Mouse (Mus musculus): ENCODE data around the gene Eng. TPM values are rescaled to one million over a fixed set of nuclear protein-coding genes. Genes with fewer than 3 reads are reported as not detected.

Eng gene
- total RNA-seq, 2 experiments from 2014 or later = 77.1 to 81.3 TPM

GRCm38 (mm10) chr2:32728463-32728862 is 82.1 kb downstream of the Eng start:
- DNase-seq (ENCODE audit: low spot score in 2 of 2) = no peak

- DNase-seq (ENCODE audit: low spot score in 2 of 2) = no peak
Measured at GRCm38 (mm10) chr2:32729547-32729946, 83.2 kb downstream of the Eng start.

GRCm38 (mm10) chr2:32730854-32731253 is 84.5 kb downstream of the Eng start:
- no peak for DNase-seq (ENCODE audit: low spot score in 2 of 2)

- no peak for DNase-seq (ENCODE audit: low spot score in 2 of 2)
Measured at GRCm38 (mm10) chr2:32731911-32732310, 85.5 kb downstream of the Eng start.

Small RNAs within 50 kb of the gene (microRNA-seq; reads per million reads assigned to microRNA genes)
- gene Gm47291 (ENCODE audit: borderline number of aligned reads in 2 of 2) (0 reads per million in 2 experiments), gene Mir1954 (ENCODE audit: borderline number of aligned reads in 2 of 2) (0 to 0.47 reads per million in 2 experiments), gene Mir2861 (ENCODE audit: borderline number of aligned reads in 2 of 2) (0 reads per million in 2 experiments), gene Mir3960 (ENCODE audit: borderline number of aligned reads in 2 of 2) (0 reads per million in 2 experiments), gene Mir8093 (ENCODE audit: borderline number of aligned reads in 2 of 2) (0.95 to 1.8 reads per million in 2 experiments)

Other genes starting within 250 kb of the Eng start
- 1 to 10 TPM; 4.1 to 4.5 TPM for gene Naif1, start 196.1 kb upstream of the Eng start, total RNA-seq (2021)
- gene Slc25a25, start 195.2 kb upstream of the Eng start, total RNA-seq (2021) = 10 to 100 TPM; 48.8 to 55.3 TPM
- gene Fam102a, start 111.3 kb upstream of the Eng start, total RNA-seq (2021) = 10 to 100 TPM; 27.4 to 41.0 TPM
- 10 to 100 TPM; 49.7 to 58.0 TPM for gene Dpm2, start 75.7 kb upstream of the Eng start, total RNA-seq (2021)
- not detected for gene Pip5kl1, start 71.8 kb upstream of the Eng start, total RNA-seq (2021)
- gene 9430097D07Rik, start 70.9 kb upstream of the Eng start, total RNA-seq (2021) = not detected
- gene St6galnac4, start 59.5 kb upstream of the Eng start, total RNA-seq (2021) = 10 to 100 TPM in 1 of 2 experiments, 1 to 10 TPM in 1; 6.6 to 11.4 TPM
- gene St6galnac6, start 46.9 kb upstream of the Eng start, total RNA-seq (2021) = 10 to 100 TPM; 52.4 to 67.9 TPM
- 10 to 100 TPM; 31.2 to 48.5 TPM for gene Ak1, start 24.8 kb upstream of the Eng start, total RNA-seq (2021)
- gene Fpgs, start 57.5 kb downstream of the Eng start, total RNA-seq (2021) = 10 to 100 TPM in 1 of 2 experiments, 1 to 10 TPM in 1; 8.2 to 10.3 TPM
- gene Cdk9, start 66.5 kb downstream of the Eng start, total RNA-seq (2021) = 10 to 100 TPM; 73.2 to 87.4 TPM
- 10 to 100 TPM; 11.6 to 14.9 TPM for gene Sh2d3c, start 74.5 kb downstream of the Eng start, total RNA-seq (2021)
- not detected for gene 6330409D20Rik, start 94.4 kb downstream of the Eng start, total RNA-seq (2021)
- 10 to 100 TPM; 18.2 to 22.3 TPM for gene Tor2a, start 110.6 kb downstream of the Eng start, total RNA-seq (2021)
- under 1 TPM; 0.13 to 0.26 TPM for gene Ttc16, start 129.0 kb downstream of the Eng start, total RNA-seq (2021)
- gene Ptrh1, start 129.2 kb downstream of the Eng start, total RNA-seq (2021) = 1 to 10 TPM; 5.4 to 9.9 TPM
- under 1 TPM in 1 of 2 experiments, not detected in 1; 0.16 TPM for gene Cfap157, start 137.8 kb downstream of the Eng start, total RNA-seq (2021)
- gene Stxbp1, start 200.7 kb downstream of the Eng start, total RNA-seq (2021) = 10 to 100 TPM; 22.1 to 36.6 TPM
- 10 to 100 TPM; 19.1 to 32.7 TPM for gene Fam129b, start 229.5 kb downstream of the Eng start, total RNA-seq (2021)